Mouse (Mus musculus) limb, embryonic 10.5 days (tissue): ENCODE measurements around the gene Klre1. TPM values are rescaled to one million over a fixed set of nuclear protein-coding genes. Genes with fewer than 3 reads are reported as not detected.

ENCODE experiments used
- DNase-seq: peaks from one replicate; pipeline ENCODE4 v3.0.0-alpha.2; 2017; ENCODE audit warnings: low spot score
- H3K27ac ChIP-seq: fragments of 300-500 bp; sonication (generic); 2 replicates; pipeline ENCODE4 v1.5.1; 2016; ENCODE audit warnings: mild to moderate bottlenecking
- H3K27me3 ChIP-seq: fragments of 300-500 bp; sonication (generic); 2 replicates; pipeline ENCODE4 v1.6.1; 2016; ENCODE audit warnings: low read depth, mild to moderate bottlenecking; ENCODE audit not compliant: poor library complexity, severe bottlenecking
- H3K36me3 ChIP-seq: fragments of 300-500 bp; sonication (generic); 2 replicates; pipeline ENCODE4 v1.6.1; 2016; ENCODE audit warnings: mild to moderate bottlenecking, moderate library complexity
- H3K4me1 ChIP-seq: fragments of 300-500 bp; sonication (generic); 2 replicates; pipeline ENCODE4 v1.6.1; 2016
- H3K4me3 ChIP-seq: fragments of 300-500 bp; sonication (generic); 2 replicates; pipeline ENCODE4 v1.5.1; 2016; ENCODE audit warnings: mild to moderate bottlenecking, moderate library complexity
- H3K9me3 ChIP-seq: fragments of 300-500 bp; sonication (generic); replicated peaks from 2 replicates; pipeline ENCODE4 v1.6.1; 2016; ENCODE audit warnings: mild to moderate bottlenecking
- WGBS: fragments of 180-500 bp; shearing (Covaris S2); methylation state at CpG from one replicate; pipeline ENCODE4 v1.1.7; 2016; 5-methylcytosine and 5-hydroxymethylcytosine counted together
- polyA plus RNA-seq: library from polyadenylated mRNA; unstranded; fragments of >200 nt; fragmentation: Nextera tagmentation; extraction: Ambion mirVana; gene quantifications from 2 replicates; pipeline ENCODE4 v1.2.1, GENCODE M21; 2016

The Klre1 gene
- polyA plus RNA-seq, 1 experiment from 2014 or later, result not detected

GRCm38 (mm10) chr6:129547277-129547676 lies 30.4 kb upstream of the Klre1 start:
- no peak for DNase-seq
- no peaks in the 10 kb centered on the region for H3K36me3 ChIP-seq
- 90% methylated on average over 2 of the region's 2 CpGs for WGBS
- no peaks in the 10 kb centered on the region for H3K4me1 ChIP-seq
- H3K27me3 ChIP-seq, result no peaks in the 10 kb centered on the region
- no peak overlapping the region for H3K4me3 ChIP-seq
- H3K9me3 ChIP-seq, result no peaks in the 10 kb centered on the region
- no peak overlapping the region for H3K27ac ChIP-seq

DNA sequence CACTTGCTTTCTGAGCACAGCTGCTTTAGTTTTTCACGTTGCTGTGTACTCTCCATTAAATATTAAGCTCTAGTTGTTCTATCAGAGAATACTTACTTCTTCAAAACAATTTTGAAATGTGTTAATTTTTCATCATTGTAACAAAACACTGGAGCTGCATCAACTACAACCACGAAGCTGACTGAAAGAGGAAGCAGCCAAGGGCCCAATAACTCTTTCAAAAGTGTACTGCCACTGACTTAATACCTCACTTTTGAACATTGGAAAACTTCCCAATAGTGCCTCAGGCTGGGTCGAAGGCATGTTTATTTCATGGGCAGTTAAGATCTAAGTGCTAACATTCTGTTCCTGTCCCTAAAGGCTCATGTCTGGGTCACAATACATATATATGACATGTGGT lies 29.7 kb upstream of the Klre1 start:
- WGBS, result 81% methylated on average over 3 of the region's 3 CpGs
- no peaks in the 10 kb centered on the region for H3K27me3 ChIP-seq
- H3K9me3 ChIP-seq, result no peaks in the 10 kb centered on the region
- no peak overlapping the region for H3K27ac ChIP-seq
- H3K4me3 ChIP-seq, result no peak overlapping the region
- DNase-seq, result no peak
- no peaks in the 10 kb centered on the region for H3K4me1 ChIP-seq
- H3K36me3 ChIP-seq, result no peaks in the 10 kb centered on the region

DNA sequence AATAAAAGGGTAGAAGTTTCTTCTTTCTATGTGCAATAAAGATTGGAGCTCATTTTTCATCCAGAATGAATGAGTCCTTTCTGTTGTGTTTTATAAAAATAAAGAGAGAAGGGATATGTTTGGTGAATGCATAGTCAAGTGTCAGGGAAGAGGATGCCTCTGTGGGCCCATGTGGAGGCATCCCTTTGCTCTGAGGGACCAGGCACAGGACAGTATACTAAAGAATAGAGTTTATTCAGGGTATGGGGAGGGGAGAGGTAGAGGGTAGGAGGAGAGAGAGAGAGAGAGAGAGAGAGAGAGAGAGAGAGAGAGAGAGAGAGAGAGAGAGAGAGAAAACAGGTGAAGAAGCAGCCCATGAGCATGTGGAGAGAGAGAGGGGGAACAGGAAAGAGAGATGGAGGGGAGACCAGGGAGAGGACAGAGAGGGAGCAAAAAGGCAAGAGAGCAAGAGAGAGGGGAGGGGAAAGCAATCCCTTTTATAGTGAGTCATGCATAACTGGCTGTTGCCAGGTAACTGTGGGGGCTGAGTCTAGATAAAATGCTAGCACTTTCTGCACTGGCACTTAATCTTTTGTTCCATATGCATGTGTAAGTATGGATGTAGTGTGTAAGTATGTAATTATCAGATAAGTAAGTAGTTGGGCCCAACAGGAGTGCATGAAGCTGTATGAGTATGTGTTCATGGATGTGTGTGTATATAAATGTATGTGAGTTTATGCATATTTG lies 20.2 kb upstream of the Klre1 start:
- no peak overlapping the region for H3K27ac ChIP-seq

DNA sequence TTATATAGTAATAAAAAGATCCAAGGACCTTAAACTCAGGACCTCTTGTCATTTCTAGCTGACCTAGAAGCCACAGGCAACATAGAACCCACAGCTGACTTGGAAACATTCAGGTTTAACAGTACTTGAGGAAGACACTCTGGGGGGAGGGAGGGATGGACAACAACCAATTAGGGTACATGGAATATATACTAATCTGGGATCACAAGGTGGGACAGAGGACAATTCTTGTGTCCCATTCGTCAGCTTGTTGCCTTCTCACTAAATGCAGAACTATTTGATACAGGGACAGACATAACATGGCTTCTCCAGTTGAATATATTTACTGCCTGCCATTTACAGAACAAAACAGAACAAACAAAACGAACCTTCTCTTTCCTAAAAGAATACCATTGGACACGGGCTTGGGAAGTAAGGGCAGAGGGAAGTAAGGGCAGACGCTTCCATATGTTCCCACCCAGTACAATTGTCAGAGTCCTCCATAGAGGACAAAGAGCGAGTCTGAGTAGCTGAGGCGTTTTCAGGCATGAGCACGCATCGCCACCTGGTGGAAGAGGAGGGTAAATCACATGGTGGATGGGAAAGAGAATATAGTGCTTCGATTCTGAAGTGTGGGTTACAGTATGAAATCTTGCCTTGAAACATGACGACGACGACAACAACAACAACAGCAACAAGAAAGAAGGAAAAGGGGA lies 18.6 kb upstream of the Klre1 start:
- H3K9me3 ChIP-seq, result no peaks in the 10 kb centered on the region
- H3K27ac ChIP-seq, result no peak overlapping the region
- H3K36me3 ChIP-seq, result no peaks in the 10 kb centered on the region
- 27% methylated on average over 12 of the region's 12 CpGs for WGBS
- no peak overlapping the region for H3K4me3 ChIP-seq
- H3K27me3 ChIP-seq, result no peaks in the 10 kb centered on the region
- DNase-seq, result peak; percentile 79
- H3K4me1 ChIP-seq, result no peaks in the 10 kb centered on the region

More for the DNA sequence above, 20.2 kb upstream of the Klre1 start:
- no peak for DNase-seq
- Histone ChIP-seq H3K27me3 (no peaks in the 10 kb centered on the region), H3K9me3 (no peaks in the 10 kb centered on the region), H3K4me3 (no peak overlapping the region), H3K4me1 (no peaks in the 10 kb centered on the region), H3K36me3 (no peaks in the 10 kb centered on the region)

DNA sequence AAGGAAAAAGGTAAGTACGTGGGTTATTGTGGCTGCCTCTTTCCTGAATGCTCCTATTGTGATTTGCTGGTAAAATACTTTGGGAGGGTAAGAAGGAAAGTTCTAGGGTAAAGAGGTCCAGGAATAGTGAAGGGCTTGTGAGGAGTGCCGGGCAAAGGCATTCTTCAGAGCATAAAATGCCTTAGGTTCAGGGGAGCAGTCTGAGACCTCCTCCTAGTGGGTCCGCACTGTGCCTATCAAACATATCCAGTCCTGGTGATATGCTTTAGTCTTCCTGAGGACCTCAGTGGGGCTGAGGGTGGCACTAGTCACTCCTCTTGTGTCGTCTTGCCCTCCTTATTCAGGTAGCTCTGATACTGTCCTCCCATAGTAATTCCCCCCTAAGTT lies 18.1 kb upstream of the Klre1 start:
- Histone ChIP-seq H3K4me3 (no peak overlapping the region), H3K27ac (no peak overlapping the region), H3K4me1 (no peaks in the 10 kb centered on the region), H3K36me3 (no peaks in the 10 kb centered on the region), H3K27me3 (no peaks in the 10 kb centered on the region), H3K9me3 (no peaks in the 10 kb centered on the region)
- WGBS, result 51% methylated on average over 4 of the region's 4 CpGs
- DNase-seq, result no peak

DNA sequence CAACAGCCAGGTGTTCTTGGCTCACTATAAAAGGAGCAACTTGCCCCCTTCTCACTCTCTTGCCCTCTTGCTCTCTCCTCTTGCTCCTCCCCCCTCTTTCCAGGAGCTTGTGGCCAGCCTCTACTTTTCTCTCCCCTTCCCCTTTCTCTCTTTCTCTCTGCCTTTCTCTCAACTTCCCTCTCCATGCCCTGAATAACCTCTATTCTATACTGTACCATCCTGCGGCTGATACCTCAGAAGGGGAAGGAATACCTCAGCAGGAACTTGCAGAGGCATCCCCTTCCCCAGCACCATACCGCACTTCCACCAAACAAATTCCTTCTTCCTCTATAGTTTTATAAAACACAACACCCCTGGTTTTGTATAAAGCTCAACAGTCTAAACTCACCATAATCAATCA lies 12.4 kb upstream of the Klre1 start:
- H3K9me3 ChIP-seq, result no peaks in the 10 kb centered on the region
- no peaks in the 10 kb centered on the region for H3K27me3 ChIP-seq
- DNase-seq, result no peak
- H3K36me3 ChIP-seq, result no peaks in the 10 kb centered on the region
- H3K4me3 ChIP-seq, result no peak overlapping the region
- H3K4me1 ChIP-seq, result no peaks in the 10 kb centered on the region
- 82% methylated on average over 2 of the region's 2 CpGs for WGBS
- H3K27ac ChIP-seq, result no peak overlapping the region

DNA sequence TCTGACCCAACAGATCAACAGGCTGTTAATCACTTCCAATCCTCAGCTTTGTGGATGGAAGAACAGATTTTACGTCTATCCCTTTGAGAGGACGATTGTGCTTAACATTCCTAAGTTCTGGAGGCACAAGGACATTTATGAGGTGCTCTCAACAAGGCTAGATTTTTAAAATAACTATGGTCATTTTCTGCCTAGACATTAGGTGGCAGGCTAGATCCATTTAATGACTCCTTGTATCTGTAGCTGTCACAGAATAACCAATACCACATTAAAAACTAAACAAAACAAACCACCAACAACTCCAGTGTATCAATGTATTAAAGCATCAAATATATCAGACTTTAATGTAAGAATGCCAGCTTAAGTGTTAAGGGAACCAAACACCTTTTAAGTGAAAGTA lies 2.4 kb upstream of the Klre1 start:
- no peak overlapping the region for H3K4me3 ChIP-seq
- no peak overlapping the region for H3K27ac ChIP-seq
- no peaks in the 10 kb centered on the region for H3K9me3 ChIP-seq
- H3K4me1 ChIP-seq, result no peaks in the 10 kb centered on the region
- 32% methylated on average over 2 of the region's 2 CpGs for whole genome bisulfite sequencing
- no peaks in the 10 kb centered on the region for H3K27me3 ChIP-seq
- DNase-seq, result no peak
- H3K36me3 ChIP-seq, result no peaks in the 10 kb centered on the region

GRCm38 (mm10) chr6:129581274-129581673 lies 3.6 kb downstream of the Klre1 start:
- DNase-seq, result no peak
- Histone ChIP-seq H3K9me3 (no peaks in the 10 kb centered on the region), H3K27me3 (no peaks in the 10 kb centered on the region), H3K4me3 (no peak overlapping the region), H3K27ac (no peak overlapping the region), H3K4me1 (no peaks in the 10 kb centered on the region), H3K36me3 (no peaks in the 10 kb centered on the region)
- WGBS, result 64% methylated on average over 4 of the region's 4 CpGs

GRCm38 (mm10) chr6:129581896-129582295 lies 4.2 kb downstream of the Klre1 start:
- Histone ChIP-seq H3K9me3 (no peaks in the 10 kb centered on the region), H3K27ac (no peak overlapping the region), H3K36me3 (no peaks in the 10 kb centered on the region), H3K27me3 (no peaks in the 10 kb centered on the region), H3K4me1 (no peaks in the 10 kb centered on the region), H3K4me3 (no peak overlapping the region)
- WGBS, result 85% methylated on average over 4 of the region's 4 CpGs
- no peak for DNase-seq

DNA sequence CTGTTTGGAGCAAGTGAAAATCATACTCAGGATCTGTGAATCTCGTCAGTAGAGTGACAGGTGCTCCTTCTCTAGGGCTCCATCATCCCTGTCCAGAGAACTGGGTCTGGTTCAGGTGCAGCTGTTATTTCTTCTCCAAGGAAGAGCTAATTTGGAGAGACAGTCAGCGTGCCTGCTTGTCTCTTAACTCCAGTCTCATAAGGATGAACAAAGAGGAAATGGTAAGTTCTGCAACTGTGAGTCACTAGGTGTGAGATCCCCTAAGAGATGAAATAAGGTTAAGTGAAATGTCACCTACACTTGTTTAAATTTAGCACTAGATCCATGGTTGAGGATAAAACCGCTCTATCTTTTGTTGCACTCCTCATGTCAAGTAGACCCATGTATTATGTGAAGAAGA lies 5.3 kb downstream of the Klre1 start:
- H3K27me3 ChIP-seq, result no peaks in the 10 kb centered on the region
- no peaks in the 10 kb centered on the region for H3K4me1 ChIP-seq
- 84% methylated on average over 3 of the region's 3 CpGs for WGBS
- H3K9me3 ChIP-seq, result no peaks in the 10 kb centered on the region
- H3K36me3 ChIP-seq, result no peaks in the 10 kb centered on the region
- H3K4me3 ChIP-seq, result no peak overlapping the region
- DNase-seq, result no peak
- H3K27ac ChIP-seq, result no peak overlapping the region

GRCm38 (mm10) chr6:129591508-129591907 lies 13.8 kb downstream of the Klre1 start, which contains the start of gene Klrd1:
Klrd1 (plus strand) TSS chr6:129591782.
- H3K27me3 ChIP-seq, result no peaks in the 10 kb centered on the region
- WGBS, result 88% methylated on average over 3 of the region's 3 CpGs
- no peaks in the 10 kb centered on the region for H3K36me3 ChIP-seq
- H3K4me1 ChIP-seq, result no peaks in the 10 kb centered on the region
- DNase-seq, result no peak
- H3K4me3 ChIP-seq, result no peak within 1 kb of the TSS
- H3K27ac ChIP-seq, result no peak within 1 kb of the TSS
- H3K9me3 ChIP-seq, result no peaks in the 10 kb centered on the region

DNA sequence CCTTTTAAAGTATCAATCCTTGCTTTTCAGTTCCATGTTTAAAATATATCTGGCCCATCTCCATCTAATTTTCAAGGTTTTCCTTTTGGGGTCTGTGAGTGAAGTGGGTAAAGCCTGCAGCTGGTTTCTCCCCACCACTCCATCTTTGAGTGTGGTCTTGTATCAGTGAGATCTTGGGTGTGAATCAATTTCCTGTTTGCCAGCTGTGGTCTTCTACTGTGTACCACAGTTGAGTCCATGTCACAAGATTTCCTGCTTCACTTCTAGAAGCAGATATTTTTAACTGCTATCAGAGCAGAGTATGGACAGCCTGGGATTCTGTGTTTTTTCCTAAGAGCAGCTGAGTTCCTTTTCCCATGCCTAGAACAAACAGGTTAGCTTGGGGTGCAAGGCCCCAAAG lies 30.7 kb downstream of the Klre1 start:
- Histone ChIP-seq H3K9me3 (no peaks in the 10 kb centered on the region), H3K27me3 (no peaks in the 10 kb centered on the region), H3K4me1 (no peaks in the 10 kb centered on the region), H3K27ac (no peak overlapping the region), H3K36me3 (no peaks in the 10 kb centered on the region), H3K4me3 (no peak overlapping the region)
- no peak for DNase-seq

DNA sequence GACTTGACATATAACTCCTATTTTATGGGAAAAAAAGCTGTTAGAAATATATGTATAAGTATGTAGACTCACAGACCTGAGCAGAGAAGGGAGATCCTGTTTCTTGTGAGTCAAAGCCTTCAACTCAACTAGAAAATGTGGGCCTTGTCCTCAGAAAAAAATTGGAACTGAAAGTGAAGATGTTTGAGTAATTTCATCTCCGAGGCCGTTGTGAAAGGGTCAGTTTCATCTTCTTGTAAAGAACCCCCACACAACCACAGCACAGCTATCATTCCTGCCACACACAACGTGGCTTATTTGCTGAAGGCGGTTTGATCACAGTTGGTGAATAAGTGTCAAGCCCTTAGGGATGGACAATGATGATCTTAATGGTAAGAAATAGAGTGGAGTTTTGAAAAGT lies 46.0 kb downstream of the Klre1 start, which contains the start of gene Klrk1:
TSS of gene Klrk1 (minus strand) at position 130 of the 400 bp plus-strand sequence.
- Histone ChIP-seq H3K4me3 (no peak within 1 kb of the TSS), H3K9me3 (no peaks in the 10 kb centered on the region), H3K4me1 (no peaks in the 10 kb centered on the region), H3K27ac (no peak within 1 kb of the TSS), H3K27me3 (no peaks in the 10 kb centered on the region), H3K36me3 (no peaks in the 10 kb centered on the region)
- WGBS, result 82% methylated on average over 4 of the region's 4 CpGs
- DNase-seq, result no peak
